Mouse (Mus musculus) liver, postnatal 0 days (tissue): ENCODE results near the gene Hcn4. TPM values are rescaled to one million over a fixed set of nuclear protein-coding genes. Genes with fewer than 3 reads are reported as not detected.
A peak's percentile ranks its signal among the peaks of the same experiment; 100 is the strongest.

ENCODE experiments used
- ATAC-seq: fragments of 200-750 bp; cut with Nextera tagmentation; 2 replicates; pipeline ENCODE4 v1.8.0; 2017; ENCODE audit warnings: mild to moderate bottlenecking, moderate library complexity
- DNase-seq: peaks from one replicate; pipeline ENCODE4 v3.0.0-alpha.2; 2016
- H3K27ac ChIP-seq: fragments of 300-500 bp; sonication (generic); 2 replicates; pipeline ENCODE4 v1.5.1; 2014; ENCODE audit warnings: antibody characterized with exemption, moderate library complexity, mild to moderate bottlenecking, low read depth
- H3K27me3 ChIP-seq: fragments of 300-500 bp; sonication (generic); 2 replicates; pipeline ENCODE4 v1.6.1; 2014; ENCODE audit warnings: low read length, control low read depth, mixed read lengths; ENCODE audit not compliant: insufficient read depth
- H3K36me3 ChIP-seq: fragments of 300-500 bp; sonication (generic); replicated peaks from 2 replicates; pipeline ENCODE4 v1.6.1; 2014; ENCODE audit warnings: mild to moderate bottlenecking, control low read depth, low read length, moderate library complexity, mixed read lengths; ENCODE audit not compliant: insufficient read depth
- H3K4me1 ChIP-seq: fragments of 300-500 bp; sonication (generic); 2 replicates; pipeline ENCODE4 v1.6.1; 2014; ENCODE audit warnings: antibody characterized with exemption, mild to moderate bottlenecking, control low read depth; ENCODE audit not compliant: insufficient read depth
- H3K4me2 ChIP-seq: fragments of 300-500 bp; sonication (generic); 2 replicates; pipeline ENCODE4 v1.6.1; 2014; ENCODE audit warnings: low read depth, mild to moderate bottlenecking, low read length, moderate library complexity, mixed read lengths
- H3K4me3 ChIP-seq: fragments of 300-500 bp; sonication (generic); 2 replicates; pipeline ENCODE4 v1.5.1; 2014; ENCODE audit warnings: low read depth, low read length
- H3K9ac ChIP-seq: fragments of 300-500 bp; sonication (generic); replicated peaks from 2 replicates; pipeline ENCODE4 v1.6.1; 2014; ENCODE audit warnings: mild to moderate bottlenecking, moderate library complexity
- H3K9me3 ChIP-seq: fragments of 300-500 bp; sonication (generic); 2 replicates; pipeline ENCODE4 v1.6.1; 2016; ENCODE audit warnings: mild to moderate bottlenecking, control low read depth, low read length, mixed read lengths
- CTCF ChIP-seq: sonication (generic); IDR thresholded peaks from 2 replicates; pipeline ENCODE4 v1.5.1; 2016; ENCODE audit warnings: antibody characterized with exemption, low read depth
- EP300 ChIP-seq: IDR thresholded peaks from 2 replicates; pipeline ENCODE4 v1.6.1; 2016; ENCODE audit warnings: antibody characterized with exemption, low read depth, mild to moderate bottlenecking
- WGBS: fragments of 180-500 bp; shearing (Covaris S2); extraction: QIAGEN DNeasy Blood & Tissue Kit; methylation state at CpG from one replicate; pipeline ENCODE4 v1.1.7; 2014; ENCODE audit not compliant: insufficient replicate concordance; 5-methylcytosine and 5-hydroxymethylcytosine counted together
- polyA plus RNA-seq: library from polyadenylated mRNA; unstranded; fragments of >200 nt; fragmentation: Nextera tagmentation; extraction: Ambion mirVana; gene quantifications from 2 replicates; pipeline ENCODE4 v1.2.1, GENCODE M21; 2015

Gene Hcn4
- polyA plus RNA-seq, 1 experiment from 2014 or later: not detected

GRCm38 (mm10) chr9:58876946-58877625 lies 53.9 kb downstream of the Hcn4 start:
- 75% methylated on average over 6 of the region's 6 CpGs for WGBS

GRCm38 (mm10) chr9:58879836-58880235 lies 56.6 kb downstream of the Hcn4 start:
- Histone ChIP-seq H3K9ac (no peak overlapping the region), H3K36me3 (no peaks in the 10 kb centered on the region; the same call in 1 of the 2 replicates), H3K9me3 (no peaks in the 10 kb centered on the region), H3K27me3 (no peaks in the 10 kb centered on the region), H3K27ac (no peak overlapping the region), H3K4me2 (no peak overlapping the region), H3K4me3 (no peak overlapping the region), H3K4me1 (no peaks in the 10 kb centered on the region)
- no peak for TF ChIP-seq CTCF
- no peak for TF ChIP-seq EP300
- DNase-seq (no peak), ATAC-seq (no peak)
- 68% methylated on average over 1 of the region's 1 CpGs for WGBS

More at GRCm38 (mm10) chr9:58876946-58877625, 53.9 kb downstream of the Hcn4 start:
- Histone ChIP-seq H3K27ac (no peak overlapping the region), H3K9ac (no peak overlapping the region), H3K4me2 (no peak overlapping the region), H3K36me3 (no peaks in the 10 kb centered on the region), H3K4me3 (no peak overlapping the region), H3K27me3 (no peaks in the 10 kb centered on the region), H3K4me1 (no peaks in the 10 kb centered on the region), H3K9me3 (no peaks in the 10 kb centered on the region)
- TF ChIP-seq CTCF: no peak
- no peak for TF ChIP-seq EP300
- ATAC-seq (no peak), DNase-seq (no peak)

GRCm38 (mm10) chr9:58882686-58883085 lies 59.5 kb downstream of the Hcn4 start:
- no peak overlapping the region for H3K27ac ChIP-seq
- H3K9me3 ChIP-seq: no peaks in the 10 kb centered on the region
- H3K36me3 ChIP-seq: no peaks in the 10 kb centered on the region; the same call in 1 of the 2 replicates
- H3K4me3 ChIP-seq: no peak overlapping the region
- H3K4me1 ChIP-seq: no peaks in the 10 kb centered on the region
- 63% methylated on average over 1 of the region's 1 CpGs for WGBS
- ATAC-seq: no peak
- no peaks in the 10 kb centered on the region for H3K27me3 ChIP-seq
- DNase-seq: peak; percentile 16
- TF ChIP-seq CTCF: no peak
- no peak overlapping the region for H3K4me2 ChIP-seq
- no peak overlapping the region for H3K9ac ChIP-seq

- no peak for ATAC-seq
- H3K9me3 ChIP-seq: no peaks in the 10 kb centered on the region
- no peak overlapping the region for H3K9ac ChIP-seq
- H3K27ac ChIP-seq: no peak overlapping the region
- H3K27me3 ChIP-seq: no peaks in the 10 kb centered on the region
- WGBS: 77% methylated on average over 12 of the region's 12 CpGs
- 0 out of 2 replicates have a peak, but pooled peaks cover 8% of the 10 kb centered on the region for H3K36me3 ChIP-seq
- DNase-seq: no peak
- no peaks in the 10 kb centered on the region for H3K4me1 ChIP-seq
- H3K4me3 ChIP-seq: no peak overlapping the region
- no peak for TF ChIP-seq CTCF
- TF ChIP-seq EP300: no peak
- H3K4me2 ChIP-seq: no peak overlapping the region
Measured at GRCm38 (mm10) chr9:58889782-58890448, 66.7 kb downstream of the Hcn4 start.

DNA sequence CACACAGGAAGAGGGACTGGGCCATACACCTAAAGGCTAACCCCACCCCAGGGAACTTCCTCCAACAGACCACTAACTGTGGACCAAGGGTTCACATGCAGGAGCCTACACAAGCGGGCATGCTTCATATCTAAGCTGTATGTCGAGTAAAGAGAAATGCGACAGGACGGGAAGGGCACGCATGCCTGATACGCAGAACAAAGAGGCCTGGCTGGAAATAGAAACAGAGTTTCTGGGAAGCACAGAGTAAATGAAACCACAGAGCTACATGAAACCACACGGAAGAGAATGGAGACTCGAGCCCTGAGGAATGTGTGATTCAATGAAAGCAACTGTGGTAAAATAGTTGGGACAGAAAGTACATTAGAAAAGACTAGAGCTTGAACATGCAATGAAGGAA lies 67.7 kb downstream of the Hcn4 start:
- DNase-seq (no peak), ATAC-seq (no peak)
- Histone ChIP-seq H3K4me1 (no peaks in the 10 kb centered on the region), H3K27ac (no peak overlapping the region), H3K4me2 (no peak overlapping the region), H3K36me3 (0 out of 2 replicates have a peak, but pooled peaks cover 8% of the 10 kb centered on the region), H3K9ac (no peak overlapping the region), H3K27me3 (no peaks in the 10 kb centered on the region), H3K9me3 (no peaks in the 10 kb centered on the region), H3K4me3 (no peak overlapping the region)
- WGBS: 74% methylated on average over 8 of the region's 8 CpGs
- TF ChIP-seq EP300: no peak
- no peak for TF ChIP-seq CTCF

- DNase-seq (no peak), ATAC-seq (no peak)
- Histone ChIP-seq H3K9ac (no peak overlapping the region), H3K4me2 (no peak overlapping the region; the same call in 1 of the 2 replicates), H3K27ac (0 out of 2 replicates have a peak overlapping the region, but pooled peaks have one; percentile 7), H3K4me3 (no peak overlapping the region), H3K9me3 (no peaks in the 10 kb centered on the region), H3K4me1 (no peaks in the 10 kb centered on the region), H3K27me3 (no peaks in the 10 kb centered on the region), H3K36me3 (0 out of 2 replicates have a peak, but pooled peaks cover 8% of the 10 kb centered on the region)
- TF ChIP-seq CTCF: no peak
- TF ChIP-seq EP300: no peak
- 36% methylated on average over 6 of the region's 6 CpGs for WGBS
Measured at GRCm38 (mm10) chr9:58891840-58892640, 68.8 kb downstream of the Hcn4 start.
